Mouse (Mus musculus): ENCODE data around the gene Sdf4.

Sdf4 gene

GRCm38 (mm10) chr4:156004109-156004508, 11.4 kb downstream of the Sdf4 start:
- no peak for DNase-seq (ENCODE audit: low spot score in 2 of 2)

- no peak for DNase-seq (ENCODE audit: low spot score in 2 of 2)
These were observed 15.7 kb downstream of the Sdf4 start for GRCm38 (mm10) chr4:156008369-156008768.

- DNase-seq (ENCODE audit: low spot score in 2 of 2): no peak
These were observed 21.0 kb downstream of the Sdf4 start, which contains the start of gene Tnfrsf4 for GRCm38 (mm10) chr4:156013637-156014036. Gene Tnfrsf4, plus strand, starts transcription at chr4:156013843.

- DNase-seq (ENCODE audit: low spot score in 2 of 2): no peak
These were observed 21.8 kb downstream of the Sdf4 start for GRCm38 (mm10) chr4:156014436-156014835.

- no peak for DNase-seq (ENCODE audit: low spot score in 2 of 2)
These were observed 27.1 kb downstream of the Sdf4 start for GRCm38 (mm10) chr4:156019771-156020170.

GRCm38 (mm10) chr4:156021381-156021780, 28.7 kb downstream of the Sdf4 start:
- DNase-seq (ENCODE audit: low spot score in 2 of 2): no peak

GRCm38 (mm10) chr4:156021942-156022419, 29.3 kb downstream of the Sdf4 start:
- DNase-seq (ENCODE audit: low spot score in 2 of 2): no peak

GRCm38 (mm10) chr4:156023520-156023919, 30.8 kb downstream of the Sdf4 start:
- no peak for DNase-seq (ENCODE audit: low spot score in 2 of 2)

GRCm38 (mm10) chr4:156024184-156024583, 31.5 kb downstream of the Sdf4 start:
- DNase-seq (ENCODE audit: low spot score in 2 of 2): no peak

GRCm38 (mm10) chr4:156026013-156026412, 33.3 kb downstream of the Sdf4 start, which contains the start of gene Tnfrsf18:
Gene Tnfrsf18, plus strand, starts transcription at chr4:156026164.
- DNase-seq (ENCODE audit: low spot score in 2 of 2): peak; percentile 36 to 43

GRCm38 (mm10) chr4:156028580-156028979, 35.9 kb downstream of the Sdf4 start:
- no peak for DNase-seq (ENCODE audit: low spot score in 2 of 2)

GRCm38 (mm10) chr4:156030651-156031118, 38.0 kb downstream of the Sdf4 start:
- DNase-seq (ENCODE audit: low spot score in 2 of 2): no peak

GRCm38 (mm10) chr4:156031255-156031592, 38.6 kb downstream of the Sdf4 start:
- DNase-seq (ENCODE audit: low spot score in 2 of 2): no peak

GRCm38 (mm10) chr4:156031593-156032391, 39.1 kb downstream of the Sdf4 start:
- peak; percentile 71 to 78 for DNase-seq (ENCODE audit: low spot score in 2 of 2)

GRCm38 (mm10) chr4:156032856-156033255, 40.2 kb downstream of the Sdf4 start:
- no peak for DNase-seq (ENCODE audit: low spot score in 2 of 2)

- no peak for DNase-seq (ENCODE audit: low spot score in 2 of 2)
These were observed 40.9 kb downstream of the Sdf4 start for GRCm38 (mm10) chr4:156033476-156034119.

GRCm38 (mm10) chr4:156034301-156034700, 41.6 kb downstream of the Sdf4 start:
- DNase-seq (ENCODE audit: low spot score in 2 of 2): no peak

GRCm38 (mm10) chr4:156034901-156035300, 42.2 kb downstream of the Sdf4 start:
- no peak for DNase-seq (ENCODE audit: low spot score in 2 of 2)

- DNase-seq (ENCODE audit: low spot score in 2 of 2): no peak
These were observed 52.1 kb downstream of the Sdf4 start for GRCm38 (mm10) chr4:156044754-156045153.

GRCm38 (mm10) chr4:156049779-156050178, 57.1 kb downstream of the Sdf4 start:
- no peak for DNase-seq (ENCODE audit: low spot score in 2 of 2)

- no peak for DNase-seq (ENCODE audit: low spot score in 2 of 2)
These were observed 57.8 kb downstream of the Sdf4 start for GRCm38 (mm10) chr4:156050391-156050980.

- DNase-seq (ENCODE audit: low spot score in 2 of 2): no peak
These were observed 60.4 kb downstream of the Sdf4 start for GRCm38 (mm10) chr4:156053113-156053512.
